Comparison of ENCODE assay signal across 23 mouse cellular contexts in genomic region chr5:80551673-80552072, GRCm38 (mm10).
DNase-seq lines count a peak whose midpoint lies in the region; ATAC-seq and TF ChIP-seq lines count a peak whose summit lies in the region.
"Had no signal": no experiment of that assay in that cellular context is flagged by ENCODE, and none has a peak within 500 bp of the region (broad histone marks: within the 10 kb centered on the region; RNA-seq: fewer than 3 reads in every experiment).

No protein-coding gene starts in this region.

- DNase-seq in heart, adult 11 months = peak; percentile 42
- no peak for DNase-seq in heart, postnatal 36 days
- DNase-seq in right cerebral cortex, postnatal 25 days = peak; percentile 5
- DNase-seq in right cerebral cortex, postnatal 14 days = no peak
- peak; percentile 13 for DNase-seq in CH12.LX (ENCODE audit: extremely low read depth)
- DNase-seq in spleen, postnatal 36 days (ENCODE audit: low spot score in 2 of 2) = no peak
- DNase-seq: adrenal gland, adult 8-10 months; adrenal gland, postnatal 25 days; cerebellum, adult 18-20 months; cerebellum, adult 9-10 months; cerebellum, postnatal 14 days; gastrocnemius, postnatal 25 days had no signal

- TF ChIP-seq EP300 in CH12.LX (IDR thresholded peaks at IDR 0.05; ENCODE audit: low read length) = no peak

- H3K36me3 ChIP-seq in CH12.LX (replicated peaks in 1 of 2; ENCODE audit: control insufficient read depth in 1 of 2, insufficient read depth in 1 of 2, low read length in 1 of 2) = no peaks in the 10 kb centered on the region
- no peaks in the 10 kb centered on the region for H3K36me3 ChIP-seq in myocyte (ENCODE audit: control insufficient read depth, insufficient read depth)
- H3K36me3 ChIP-seq: forebrain, embryonic 10.5 days; hindbrain, embryonic 10.5 days; hindbrain, embryonic 13.5 days; intestine, embryonic 15.5 days had no signal

- H3K4me3 ChIP-seq in CH12.LX (replicated peaks in 1 of 3; ENCODE audit: low read depth in 2 of 3, low read length in 2 of 3, poor library complexity in 1 of 3) = no peak overlapping the region
- no peak overlapping the region for H3K4me3 ChIP-seq in myocyte
- H3K4me3 ChIP-seq: forebrain, embryonic 10.5 days; forebrain, embryonic 13.5 days; hindbrain, embryonic 10.5 days; hindbrain, embryonic 13.5 days; intestine, embryonic 15.5 days had no signal

- H3K79me2 ChIP-seq in CH12.LX (replicated peaks; ENCODE audit: control insufficient read depth, extremely low read depth, insufficient read depth, poor library complexity, severe bottlenecking) (no peaks in the 10 kb centered on the region), myocyte (ENCODE audit: control insufficient read depth, insufficient read depth) (no peaks in the 10 kb centered on the region)

- H3K4me1 ChIP-seq in CH12.LX (ENCODE audit: control insufficient read depth in 1 of 2, insufficient read depth in 2 of 2) = no peaks in the 10 kb centered on the region
- H3K4me1 ChIP-seq: forebrain, embryonic 10.5 days; forebrain, embryonic 13.5 days; hindbrain, embryonic 10.5 days; hindbrain, embryonic 13.5 days; intestine, embryonic 15.5 days had no signal

- H3K9ac ChIP-seq in CH12.LX (ENCODE audit: insufficient read depth, low read depth) = no peak overlapping the region
- H3K9ac ChIP-seq: forebrain, embryonic 13.5 days; hindbrain, embryonic 13.5 days; intestine, embryonic 15.5 days had no signal

- intact Hi-C loops in heart, postnatal 36 days (cut with DNase I) = no loop called here

- no peaks in the 10 kb centered on the region for H3K9me3 ChIP-seq in CH12.LX (replicated peaks; ENCODE audit: low read length)
- H3K9me3 ChIP-seq: forebrain, embryonic 10.5 days; forebrain, embryonic 13.5 days; hindbrain, embryonic 10.5 days; hindbrain, embryonic 13.5 days; intestine, embryonic 15.5 days had no signal

- no peak for TF ChIP-seq RAD21 in CH12.LX (IDR thresholded peaks at IDR 0.05; ENCODE audit: low read depth, low read length)

- H3K4me2 ChIP-seq in CH12.LX (ENCODE audit: insufficient read depth, low read depth, poor library complexity, severe bottlenecking) = no peak overlapping the region
- peak overlapping the region; percentile 31 for H3K4me2 ChIP-seq in myocyte (ENCODE audit: low read depth)
- H3K4me2 ChIP-seq: forebrain, embryonic 13.5 days; heart, embryonic 11.5 days; hindbrain, embryonic 13.5 days; intestine, embryonic 15.5 days had no signal

- no peak for TF ChIP-seq CTCF in CH12.LX (conservative IDR thresholded peaks at IDR 0.05 in 1 of 2, IDR thresholded peaks at IDR 0.05 in 1 of 2; ENCODE audit: low read depth in 2 of 2, low read length in 2 of 2)

- H3K27me3 ChIP-seq in CH12.LX (replicated peaks) (no peaks in the 10 kb centered on the region), myocyte (ENCODE audit: control insufficient read depth, insufficient read depth, insufficient read length) (no peaks in the 10 kb centered on the region)
- H3K27me3 ChIP-seq: forebrain, embryonic 13.5 days; hindbrain, embryonic 13.5 days; intestine, embryonic 15.5 days had no signal

- in situ Hi-C loops in CH12.LX (cut with MboI; ENCODE audit: low pct_ligation_motif_present, low pct_unique_long_range_greater_than_20kb, low sequenced_read_pairs) = no loop called here

- dilution Hi-C loops in CH12.LX (cut with MboI; ENCODE audit: extremely low pct_ligation_motif_present, extremely low pct_unique_long_range_greater_than_20kb, low sequenced_read_pairs) = no loop called here

- TF ChIP-seq POLR2A in CH12.LX (IDR thresholded peaks at IDR 0.05; ENCODE audit: low read depth, low read length) (no peak), myocyte (IDR thresholded peaks at IDR 0.05; ENCODE audit: insufficient read length, low read depth) (no peak)

- no peak for ATAC-seq in granulocyte monocyte progenitor cell, adult 5-6 weeks (replicated peaks; ENCODE audit: poor library complexity, severe bottlenecking)
- ATAC-seq: activated CD4-positive, CD25-positive, alpha-beta regulatory T cell, adult 4 months; forebrain, embryonic 13.5 days; forebrain, embryonic 16.5 days; hindbrain, embryonic 16.5 days; intestine, embryonic 15.5 days had no signal

- no peak overlapping the region for H3ac ChIP-seq in myocyte (ENCODE audit: control insufficient read depth, insufficient read length)

- no peak overlapping the region for H3K27ac ChIP-seq in CH12.LX (ENCODE audit: insufficient read depth, low read depth)
- H3K27ac ChIP-seq: forebrain, embryonic 10.5 days; forebrain, embryonic 13.5 days; hindbrain, embryonic 10.5 days; hindbrain, embryonic 13.5 days; intestine, embryonic 15.5 days had no signal

TF ChIP-seq in CH12.LX, 34 proteins besides CTCF, POLR2A, EP300 and RAD21:
- TF ChIP-seq SMC3 (IDR thresholded peaks at IDR 0.05; ENCODE audit: low read depth, low read length) = no peak
- no peak for TF ChIP-seq TCF12 (IDR thresholded peaks at IDR 0.05; ENCODE audit: low read depth, low read length)
- no peak for TF ChIP-seq IRF4 (IDR thresholded peaks at IDR 0.05; ENCODE audit: low read depth, low read length)
- no peak for TF ChIP-seq TBP (conservative IDR thresholded peaks at IDR 0.05; ENCODE audit: low read depth, low read length)
- TF ChIP-seq CHD2 (IDR thresholded peaks at IDR 0.05; ENCODE audit: low read length) = no peak
- no peak for TF ChIP-seq USF2 (conservative IDR thresholded peaks at IDR 0.05; ENCODE audit: low read depth, low read length)
- no peak for TF ChIP-seq ZMIZ1 (IDR thresholded peaks at IDR 0.05; ENCODE audit: low read depth, low read length)
- TF ChIP-seq MAZ (IDR thresholded peaks at IDR 0.05; ENCODE audit: low read depth, low read length) = no peak
- no peak for TF ChIP-seq ZKSCAN1 (IDR thresholded peaks at IDR 0.05; ENCODE audit: borderline replicate concordance, low read depth, low read length)
- no peak for TF ChIP-seq ETS1 (conservative IDR thresholded peaks at IDR 0.05; ENCODE audit: low read depth, low read length)
- TF ChIP-seq MAX (IDR thresholded peaks at IDR 0.05; ENCODE audit: low read length) = no peak
- no peak for TF ChIP-seq NRF1 (IDR thresholded peaks at IDR 0.05; ENCODE audit: low read depth, low read length)
- no peak for TF ChIP-seq ELF1 (IDR thresholded peaks at IDR 0.05; ENCODE audit: low read depth, low read length)

TF ChIP-seq in myocyte, 11 proteins besides CTCF, POLR2A, EP300 and RAD21:
- TF ChIP-seq SRF (IDR thresholded peaks at IDR 0.05; ENCODE audit: control insufficient read depth, insufficient read length, low read depth) = no peak
- no peak for TF ChIP-seq REST (IDR thresholded peaks at IDR 0.05; ENCODE audit: insufficient read depth, insufficient read length)
- no peak for TF ChIP-seq MAX (IDR thresholded peaks at IDR 0.05; ENCODE audit: low read depth)
- no peak for TF ChIP-seq TCF3 (IDR thresholded peaks at IDR 0.05; ENCODE audit: insufficient read length, low read depth)
- TF ChIP-seq MYOD1 (IDR thresholded peaks at IDR 0.05; ENCODE audit: control insufficient read depth in 1 of 3, insufficient read length in 2 of 3, low read depth in 2 of 3) = no peak
- no peak for TF ChIP-seq TCF12 (IDR thresholded peaks at IDR 0.05; ENCODE audit: insufficient read depth, poor library complexity, severe bottlenecking)
- no peak for TF ChIP-seq CEBPB (IDR thresholded peaks at IDR 0.05; ENCODE audit: insufficient read depth, poor library complexity, severe bottlenecking)
- no peak for TF ChIP-seq POLR2AphosphoS2 (IDR thresholded peaks at IDR 0.05; ENCODE audit: insufficient read length, low read depth)
- TF ChIP-seq MYOG (IDR thresholded peaks at IDR 0.05; ENCODE audit: control insufficient read depth in 1 of 3, insufficient read depth in 1 of 3, insufficient read length in 2 of 3, low read depth in 2 of 3) = no peak
- no peak for TF ChIP-seq E2F4 (IDR thresholded peaks at IDR 0.05; ENCODE audit: insufficient read depth)
- no peak for TF ChIP-seq USF1 (IDR thresholded peaks at IDR 0.05; ENCODE audit: low read depth)

Comparison
In these comparisons a context has a peak if more than half of its experiments do, and no peak if none do; other contexts are left out.
1. DNase-seq: peak in heart, adult 11 months (single experiment), right cerebral cortex, postnatal 25 days (single experiment) and CH12.LX (single experiment); none in heart, postnatal 36 days (0 of 2), right cerebral cortex, postnatal 14 days (single experiment) and spleen, postnatal 36 days (0 of 2).